Mouse (Mus musculus): Measurements from ENCODE around the gene Acsl4. TPM values are rescaled to one million over a fixed set of nuclear protein-coding genes. Genes with fewer than 3 reads are reported as not detected.

The Acsl4 gene
- polyA plus RNA-seq, 2 experiments from 2014 or later, result 47.6 to 51.4 TPM

GRCm38 (mm10) chrX:142336207-142336606, 54.1 kb downstream of the Acsl4 start:
- ATAC-seq, result no peak

GRCm38 (mm10) chrX:142335502-142335901, 54.8 kb downstream of the Acsl4 start:
- no peak for ATAC-seq

GRCm38 (mm10) chrX:142325760-142326159, 64.6 kb downstream of the Acsl4 start:
- ATAC-seq, result no peak

- no peak for ATAC-seq
Observed at GRCm38 (mm10) chrX:142316106-142316505, 74.2 kb downstream of the Acsl4 start.

GRCm38 (mm10) chrX:142315270-142315669, 75.1 kb downstream of the Acsl4 start:
- ATAC-seq, result no peak

- ATAC-seq, result no peak
Observed at GRCm38 (mm10) chrX:142314307-142315024, 75.9 kb downstream of the Acsl4 start.

GRCm38 (mm10) chrX:142310431-142310830, 79.9 kb downstream of the Acsl4 start:
- ATAC-seq, result no peak

- no peak for ATAC-seq
Observed at GRCm38 (mm10) chrX:142305869-142306581, 84.3 kb downstream of the Acsl4 start, which contains the start of gene Kcne1l. Gene Kcne1l, minus strand, starts transcription at chrX:142306294.

- ATAC-seq, result no peak
Observed at GRCm38 (mm10) chrX:142305010-142305868, 85.1 kb downstream of the Acsl4 start.

GRCm38 (mm10) chrX:142304592-142304991, 85.7 kb downstream of the Acsl4 start:
- ATAC-seq, result no peak

- no peak for ATAC-seq
Observed at GRCm38 (mm10) chrX:142303456-142303855, 86.9 kb downstream of the Acsl4 start.

GRCm38 (mm10) chrX:142285905-142286304, 104.4 kb downstream of the Acsl4 start:
- no peak for ATAC-seq

GRCm38 (mm10) chrX:142276573-142276972, 113.8 kb downstream of the Acsl4 start:
- no peak for ATAC-seq

- ATAC-seq, result no peak
Observed at GRCm38 (mm10) chrX:142276031-142276430, 114.3 kb downstream of the Acsl4 start.

Other genes with a start within 250 kb of the Acsl4 start
- gene Gucy2f, start 193.6 kb downstream of the Acsl4 start, polyA plus RNA-seq (2017; shearing (Covaris generic)), result not detected
- gene Nxt2, start 163.8 kb downstream of the Acsl4 start, polyA plus RNA-seq (2017; shearing (Covaris generic)), result 1 to 10 TPM; 7.2 to 8.0 TPM
- not detected for gene Kcne1l, start 84.2 kb downstream of the Acsl4 start, polyA plus RNA-seq (2017; shearing (Covaris generic))